Mouse (Mus musculus): ENCODE measurements around the gene Afg3l1.

DNA sequence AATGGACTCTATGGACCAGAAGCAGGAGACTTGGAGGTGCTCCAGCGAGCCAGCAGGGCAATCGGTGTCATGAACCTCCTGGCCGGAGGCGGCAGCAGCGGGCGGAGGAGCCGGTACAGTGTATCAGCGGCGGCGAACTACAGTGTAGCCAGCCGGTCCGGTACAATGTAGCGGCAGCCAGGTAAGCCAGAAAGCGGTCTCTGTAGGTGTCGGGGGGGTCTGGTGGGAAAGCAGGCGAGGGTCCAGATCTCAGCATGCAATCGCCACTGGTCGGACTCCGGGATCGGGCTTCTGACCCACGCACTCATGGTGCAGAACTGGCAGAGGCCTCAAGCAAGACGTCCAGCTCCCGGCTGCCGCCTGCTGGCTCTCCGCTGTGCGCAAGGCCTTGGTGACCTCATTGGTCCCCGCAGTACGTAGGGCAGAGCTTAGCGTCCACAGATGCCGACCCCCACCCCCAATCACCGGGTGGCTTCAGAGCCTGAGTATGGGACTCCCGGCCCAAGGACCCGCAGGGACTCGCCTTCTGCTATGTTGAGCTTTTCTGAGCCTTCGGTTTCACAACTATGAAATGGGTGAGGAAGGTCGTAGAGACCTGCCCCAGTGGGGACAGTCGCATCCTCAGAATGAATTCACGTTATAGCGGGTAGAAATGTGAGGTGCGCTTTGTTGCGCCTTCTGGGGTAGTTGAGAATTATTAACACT is 34.7 kb upstream of the Afg3l1 start:
- TF ChIP-seq POLR2A (IDR thresholded peaks at IDR 0.05; ENCODE audit: borderline replicate concordance, extremely low read depth, insufficient read depth, insufficient read length, poor library complexity, severe bottlenecking), result peak; percentile 10; the same call in 1 of the 2 replicates
- TF ChIP-seq CTCF (IDR thresholded peaks at IDR 0.05; ENCODE audit: borderline replicate concordance, extremely low read depth, insufficient read depth, insufficient read length), result peak; percentile 67

Measured in brain, embryonic 14.5 days (tissue).